Mouse (Mus musculus) G1E (cell line): Measurements from ENCODE around the gene Arl15.

Experiments used
- CTCF ChIP-seq: IDR thresholded peaks from 2 replicates; pipeline ENCODE4 v1.5.1; 2012; ENCODE audit warnings: low read depth, low read length, inconsistent platforms, mixed read lengths
- TAL1 ChIP-seq: conservative IDR thresholded peaks from 2 replicates; pipeline ENCODE4 v1.6.1; 2012; ENCODE audit warnings: low read depth, low read length, inconsistent platforms, mixed read lengths

DNA sequence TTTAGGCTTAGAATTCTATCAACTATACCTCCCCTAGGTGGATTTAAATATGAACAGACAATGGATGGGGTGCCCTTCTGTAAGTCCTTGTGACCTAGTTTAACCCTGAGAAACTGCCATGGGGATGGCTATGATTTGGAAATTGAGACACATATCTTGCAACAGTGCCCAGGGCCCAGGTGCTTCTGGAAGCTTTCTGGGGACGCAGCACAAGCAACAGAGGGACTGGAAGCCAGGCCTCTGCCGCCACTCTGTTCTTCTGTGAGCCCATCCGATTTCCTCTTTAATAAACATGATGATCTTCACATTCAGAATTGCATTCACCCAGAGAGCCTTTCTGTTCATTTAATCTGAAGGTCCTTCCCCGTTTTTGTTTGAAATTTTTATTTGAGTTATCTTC is 62.6 kb downstream of the Arl15 start:
- no peak for TF ChIP-seq CTCF
- TF ChIP-seq TAL1: no peak
